Mouse (Mus musculus) gastrocnemius, adult 2 months (tissue): ENCODE results near the gene Smc1a. TPM values are rescaled to one million over a fixed set of nuclear protein-coding genes. Genes with fewer than 3 reads are reported as not detected.
"Not testable (repeated sequence)": the region's sequence is repeated elsewhere in the genome, so short reads cannot be mapped to it uniquely, and the experiment has no call there.

Experiments used
- DNase-seq: peaks from one replicate; pipeline ENCODE4 v3.0.0; 2022
- H3K27ac ChIP-seq: fragments of 200-600 bp; 2 replicates; pipeline ENCODE4 v1.8.1; 2022; ENCODE audit warnings: mild to moderate bottlenecking
- H3K4me3 ChIP-seq: fragments of 200-600 bp; 2 replicates; pipeline ENCODE4 v1.8.1; 2022; ENCODE audit warnings: mild to moderate bottlenecking, moderate library complexity
- CTCF ChIP-seq: fragments of 200-600 bp; IDR thresholded peaks from 2 replicates; pipeline ENCODE4 v1.8.1; 2022; ENCODE audit warnings: antibody characterized with exemption, mild to moderate bottlenecking, moderate library complexity
- intact Hi-C: fragments of 180-260 bp; cut with DNase I; formaldehyde crosslinking; loops from one replicate; pipeline ENCODE4 v1.15.1; 2025
- total RNA-seq, 2 experiments: library from RNA; stranded (reverse); gene quantifications; 2 replicates each; pipeline ENCODE4 v1.2.3; 2021

Smc1a gene
- total RNA-seq, 2 experiments from 2014 or later = 18.9 to 20.5 TPM

DNA sequence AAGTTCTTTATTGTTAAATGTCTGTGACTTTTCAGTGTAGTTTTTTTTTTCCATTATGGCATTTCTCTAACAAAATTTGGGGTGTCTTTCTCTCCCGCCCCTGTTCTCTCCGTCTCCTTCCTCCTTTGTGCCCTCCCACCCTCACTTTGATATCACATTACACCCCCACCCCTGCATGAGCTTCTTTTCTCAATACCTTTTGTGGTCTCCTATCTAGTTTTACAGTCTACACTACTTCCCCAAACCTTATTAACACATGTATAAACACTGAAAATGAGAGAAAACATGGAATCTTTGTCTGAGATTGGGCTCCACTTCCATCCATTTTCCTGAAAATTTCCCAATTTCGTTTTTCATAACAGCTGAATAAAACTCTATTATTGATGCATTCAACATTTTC lies 36.3 kb downstream of the Smc1a start:
- DNase-seq = no peak
- Histone ChIP-seq H3K27ac (no peak overlapping the region), H3K4me3 (no peak overlapping the region)
- intact Hi-C loops = no loop called here
- no peak for TF ChIP-seq CTCF

DNA sequence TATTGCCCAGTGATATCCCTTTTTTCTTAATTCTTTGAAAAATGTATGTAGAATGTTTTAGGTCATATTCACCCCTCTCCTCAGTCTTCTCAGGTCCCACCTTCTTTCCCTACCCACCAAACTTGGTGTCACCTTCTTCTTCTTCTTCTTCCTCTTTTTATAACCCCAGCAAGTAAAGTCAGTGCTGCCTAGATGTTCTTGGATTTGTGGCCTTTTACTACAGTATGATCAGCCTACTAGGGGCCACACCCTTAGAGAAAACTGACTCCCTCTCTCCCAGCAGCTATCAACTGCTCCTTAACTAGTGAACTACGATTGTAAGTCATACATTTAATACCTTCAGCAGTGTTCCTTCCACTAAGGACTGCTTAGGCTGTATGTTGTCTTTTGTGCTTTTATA lies 37.9 kb downstream of the Smc1a start:
- intact Hi-C loops = no loop called here
- H3K4me3 ChIP-seq = no peak overlapping the region
- DNase-seq = no peak
- TF ChIP-seq CTCF = no peak
- no peak overlapping the region for H3K27ac ChIP-seq

DNA sequence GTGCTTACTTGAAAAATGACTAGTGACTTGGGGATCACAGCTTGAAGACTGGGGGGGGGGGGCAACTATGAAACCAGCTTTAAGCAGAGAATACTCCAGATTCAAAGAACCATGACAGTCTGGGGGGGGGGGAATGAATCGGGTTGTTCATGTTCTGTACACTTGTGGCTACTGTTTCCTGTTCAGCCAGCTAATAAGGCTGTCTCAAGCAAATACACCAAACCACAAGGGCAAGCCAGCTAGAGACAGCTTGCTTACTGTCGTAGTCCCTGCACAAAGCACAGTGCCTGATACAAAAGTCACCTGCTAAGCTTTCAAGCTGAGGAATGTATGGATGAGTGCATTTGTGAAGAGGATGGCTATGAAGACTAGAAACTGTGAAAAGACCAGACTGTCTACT lies 49.4 kb downstream of the Smc1a start:
- intact Hi-C loops = loop anchor here (10.0 kb wide), 1 partner anchor 141 kb away; no protein-coding TSS in a partner anchor
- H3K4me3 ChIP-seq = no peak overlapping the region
- TF ChIP-seq CTCF = no peak
- H3K27ac ChIP-seq = no peak overlapping the region
- no peak for DNase-seq

DNA sequence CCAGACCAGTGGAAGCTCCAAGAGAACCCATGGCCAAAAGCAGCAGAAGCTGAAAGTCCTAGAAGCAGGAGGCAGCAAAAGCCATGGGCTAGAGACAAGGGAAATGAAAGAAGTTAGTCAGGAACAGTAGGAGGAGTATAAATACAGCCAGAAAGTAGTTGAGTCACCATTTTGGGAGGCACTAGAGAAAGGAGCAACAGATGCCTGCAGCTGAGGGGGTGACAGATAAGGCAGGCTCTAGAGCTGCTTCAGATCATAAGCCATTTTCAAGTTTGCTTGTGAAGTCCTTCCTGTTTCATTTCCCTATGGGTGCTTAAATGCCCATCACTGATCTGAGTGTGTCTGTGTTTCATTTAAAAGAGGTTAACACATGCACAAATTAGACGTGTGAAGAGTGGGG lies 51.6 kb downstream of the Smc1a start:
- H3K27ac ChIP-seq = no peak overlapping the region
- intact Hi-C loops = loop anchor here (10.0 kb wide), 1 partner anchor 143 kb away; no protein-coding TSS in a partner anchor
- TF ChIP-seq CTCF = no peak
- no peak overlapping the region for H3K4me3 ChIP-seq
- DNase-seq = no peak

DNA sequence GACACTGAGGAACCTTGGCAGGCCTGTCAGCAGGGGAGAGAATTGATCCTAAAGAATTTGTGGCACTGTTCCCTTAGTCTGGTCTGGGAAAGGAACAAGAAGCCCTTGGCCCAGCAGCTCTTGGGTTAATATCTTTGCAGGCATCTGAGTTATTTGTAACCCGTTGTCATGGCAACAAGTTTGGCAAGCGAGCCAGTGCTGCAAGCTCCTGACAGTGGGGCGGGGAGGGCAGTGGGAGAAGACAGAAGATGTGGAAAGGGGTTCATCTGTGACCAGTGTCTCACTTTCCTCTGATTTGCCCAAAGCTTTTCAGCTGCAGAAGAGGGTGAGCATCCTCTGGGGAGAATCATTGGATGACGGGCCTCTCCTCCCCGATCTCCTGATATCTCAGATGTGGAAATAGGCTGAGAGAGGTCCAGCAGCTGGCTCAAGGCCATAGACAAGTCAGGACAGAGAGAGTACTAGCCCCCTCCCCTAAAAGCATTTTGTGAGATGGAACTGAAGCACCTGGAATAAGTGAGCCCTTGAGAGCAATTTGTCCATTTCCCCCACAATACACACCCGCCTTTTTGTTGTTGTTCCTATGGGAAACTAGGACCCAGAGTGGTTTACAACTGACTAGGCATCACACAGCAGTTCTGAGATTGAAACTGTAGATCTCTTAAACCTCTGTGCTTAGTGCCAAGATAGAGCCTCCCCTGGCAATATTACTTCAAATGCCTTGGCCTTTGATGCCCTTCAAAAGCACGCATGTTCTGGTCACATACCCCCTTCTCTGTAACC lies 73.8 kb downstream of the Smc1a start:
- intact Hi-C loops = not testable (repeated sequence)
- DNase-seq = peak; percentile 34

DNA sequence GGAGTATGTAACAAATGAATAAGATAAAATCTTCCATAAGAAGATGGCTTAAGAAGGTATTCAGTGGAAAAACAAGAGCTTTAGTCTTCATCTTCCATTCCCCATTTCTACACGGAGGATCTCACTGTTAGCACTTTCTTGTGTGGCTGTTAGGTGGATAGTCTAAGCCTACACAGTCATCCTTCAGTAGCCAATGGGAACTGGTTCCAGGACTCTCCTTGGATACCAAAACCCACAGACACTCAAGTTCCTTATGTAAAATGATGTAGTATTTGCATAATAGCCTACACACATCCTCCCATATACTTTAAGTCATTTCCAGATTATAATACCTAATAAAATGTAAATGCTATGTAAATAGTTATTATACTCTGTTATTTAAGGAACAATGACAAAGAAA lies 81.3 kb downstream of the Smc1a start:
- intact Hi-C loops = no loop called here
- no peak for DNase-seq
- H3K4me3 ChIP-seq = no peak overlapping the region
- H3K27ac ChIP-seq = no peak overlapping the region
- no peak for TF ChIP-seq CTCF

More for the DNA sequence above, 73.8 kb downstream of the Smc1a start:
- not testable (repeated sequence) for H3K27ac ChIP-seq, H3K4me3 ChIP-seq

Other genes starting within 250 kb of the Smc1a start
- gene Huwe1, start 215.6 kb upstream of the Smc1a start, total RNA-seq = 100 to 1,000 TPM; 113 to 116 TPM
- 100 to 1,000 TPM in 1 of 2 experiments, 10 to 100 TPM in 1; 78.0 to 122 TPM for gene Hsd17b10, start 14.6 kb upstream of the Smc1a start, total RNA-seq
- gene Ribc1, start 133 bp upstream of the Smc1a start, total RNA-seq = under 1 TPM; 0.31 to 0.43 TPM
- gene Iqsec2, start 127.8 kb downstream of the Smc1a start, total RNA-seq = 10 to 100 TPM; 12.5 to 33.5 TPM
- gene Kdm5c, start 216.6 kb downstream of the Smc1a start, total RNA-seq = 10 to 100 TPM; 19.4 to 33.7 TPM